27 mouse cellular contexts compared by ENCODE assay signal in genomic region chr7:115331698-115332097, GRCm38 (mm10).
"Had no signal": no experiment of that assay in that cellular context is flagged by ENCODE, and none has a peak within 500 bp of the region (broad histone marks: within the 10 kb centered on the region; RNA-seq: fewer than 3 reads in every experiment).

No protein-coding gene starts in this region.

- H3K4me1 ChIP-seq: embryonic facial prominence, embryonic 12.5 days; embryonic facial prominence, embryonic 13.5 days; forebrain, embryonic 12.5 days; forebrain, embryonic 13.5 days had no signal

- H3K27ac ChIP-seq: embryonic facial prominence, embryonic 10.5 days; embryonic facial prominence, embryonic 12.5 days; embryonic facial prominence, embryonic 13.5 days; embryonic facial prominence, embryonic 15.5 days; forebrain, embryonic 10.5 days; forebrain, embryonic 12.5 days; forebrain, embryonic 13.5 days; gastrocnemius, adult 2 months; heart, adult 2 months had no signal

- H3K9me3 ChIP-seq: embryonic facial prominence, embryonic 10.5 days; embryonic facial prominence, embryonic 12.5 days; embryonic facial prominence, embryonic 13.5 days; embryonic facial prominence, embryonic 15.5 days; forebrain, embryonic 10.5 days; forebrain, embryonic 12.5 days; forebrain, embryonic 13.5 days had no signal

- H3K4me3 ChIP-seq: embryonic facial prominence, embryonic 10.5 days; embryonic facial prominence, embryonic 12.5 days; embryonic facial prominence, embryonic 13.5 days; embryonic facial prominence, embryonic 15.5 days; erythroblast, embryonic 14.5 days; forebrain, embryonic 10.5 days; forebrain, embryonic 12.5 days; forebrain, embryonic 13.5 days; gastrocnemius, adult 2 months; heart, adult 2 months had no signal

- H3K4me2 ChIP-seq: embryonic facial prominence, embryonic 12.5 days; embryonic facial prominence, embryonic 13.5 days; embryonic facial prominence, embryonic 15.5 days; forebrain, embryonic 12.5 days; forebrain, embryonic 13.5 days had no signal

- ATAC-seq: forebrain, embryonic 13.5 days; forebrain, embryonic 14.5 days; forebrain, embryonic 16.5 days; forebrain, postnatal 0 days had no signal

- DNase-seq: cerebellum, adult 8-10 months; cerebellum, adult 9-10 months; cerebellum, adult 9-11 months; cerebellum, postnatal 10 days; cerebellum, postnatal 14 days; cerebellum, postnatal 25 days; cerebellum, postnatal 36 days; embryo, embryonic 11 days; forebrain, postnatal 0 days; gastrocnemius, adult 2 months; gastrocnemius, postnatal 10 days; gastrocnemius, postnatal 14 days; gastrocnemius, postnatal 25 days; gastrocnemius, postnatal 36 days; heart, adult 11 months; heart, adult 18-20 months; heart, adult 2 months had no signal

- H3K9ac ChIP-seq: embryonic facial prominence, embryonic 12.5 days; embryonic facial prominence, embryonic 13.5 days; embryonic facial prominence, embryonic 15.5 days; forebrain, embryonic 12.5 days; forebrain, embryonic 13.5 days; forebrain, postnatal 0 days had no signal

- H3K27me3 ChIP-seq: embryonic facial prominence, embryonic 12.5 days; embryonic facial prominence, embryonic 13.5 days; embryonic facial prominence, embryonic 15.5 days; forebrain, embryonic 13.5 days had no signal

- H3K36me3 ChIP-seq: embryonic facial prominence, embryonic 10.5 days; embryonic facial prominence, embryonic 12.5 days; embryonic facial prominence, embryonic 13.5 days; embryonic facial prominence, embryonic 15.5 days; forebrain, embryonic 10.5 days; forebrain, embryonic 12.5 days had no signal
